In genomic region chr1:191062781-191063485, GRCm38 (mm10) we compare ENCODE assay signal across 8 mouse cellular contexts. TPM values are rescaled to one million over a fixed set of nuclear protein-coding genes. Genes with fewer than 3 reads are reported as not detected.
DNase-seq lines count a peak whose midpoint lies in the region; ATAC-seq and TF ChIP-seq lines count a peak whose summit lies in the region.

TSS of gene Tatdn3 (minus strand) at chr1:191062932.
TSS of gene Nsl1 (plus strand) at chr1:191063012.

- WGBS in cerebellum, adult 2 months: under 1% methylated on average over 56 of the region's 56 CpGs
- WGBS in forebrain, postnatal 0 days: 1% methylated on average over 56 of the region's 56 CpGs
- WGBS in lung, embryonic 14.5 days: under 1% methylated on average over 56 of the region's 56 CpGs

- H3K27ac ChIP-seq in cerebellum, adult 2 months (ENCODE audit: insufficient read depth, low read length): peak within 1 kb of the TSS; percentile 51; the same call in 1 of the 2 replicates
- H3K27ac ChIP-seq in forebrain, postnatal 0 days (ENCODE audit: low read depth, low read length): peak within 1 kb of the TSS; percentile 66
- H3K27ac ChIP-seq in lung, embryonic 14.5 days (ENCODE audit: low read depth): peak within 1 kb of the TSS; percentile 54

- peak within 1 kb of the TSS; percentile 93 for H3K4me3 ChIP-seq in cerebellum, adult 2 months (replicated peaks; ENCODE audit: insufficient read depth, low read depth, low read length)
- peak within 1 kb of the TSS; percentile 67 for H3K4me3 ChIP-seq in forebrain, postnatal 0 days (ENCODE audit: low read depth, low read length)
- peak within 1 kb of the TSS; percentile 89 for H3K4me3 ChIP-seq in lung, embryonic 14.5 days (ENCODE audit: low read depth, low read length)

- peak within 1 kb of the TSS; percentile 96 for H3K4me2 ChIP-seq in forebrain, postnatal 0 days (ENCODE audit: low read depth)
- peak within 1 kb of the TSS; percentile 66 for H3K4me2 ChIP-seq in lung, embryonic 14.5 days

- TF ChIP-seq CTCF in cerebellum, adult 2 months (IDR thresholded peaks at IDR 0.05; ENCODE audit: borderline replicate concordance, insufficient read depth, low read depth, low read length): no peak
- TF ChIP-seq CTCF in forebrain, postnatal 0 days (IDR thresholded peaks at IDR 0.05; ENCODE audit: low read depth): peak; percentile 56
- peak; percentile 37; the same call in 1 of the 2 replicates for TF ChIP-seq CTCF in lung, embryonic 14.5 days (IDR thresholded peaks at IDR 0.05; ENCODE audit: low read depth)

- ATAC-seq in forebrain, postnatal 0 days: peak; percentile 98
- ATAC-seq in lung, embryonic 14.5 days (ENCODE audit: insufficient read depth): peak; percentile 92
- ATAC-seq in neutrophil, adult 5-6 weeks (ENCODE audit: extremely low read depth, insufficient number of reproducible peaks, low FRiP score, poor library complexity, severe bottlenecking): peak; percentile 97

- peak; percentile 66 for DNase-seq in MEL-GATA-1-ER (ENCODE audit: extremely low read depth, low read depth)
- peak; percentile 89 to 96 for DNase-seq in cerebellum, adult 2 months
- peak; percentile 93 for DNase-seq in forebrain, postnatal 0 days
- DNase-seq in heart, postnatal 4 days: peak; percentile 97
- DNase-seq in layer of hippocampus, adult 8-10 months (ENCODE audit: low spot score in 2 of 2): peak; percentile 74 to 91
- DNase-seq in lung, embryonic 14.5 days: peak; percentile 95
- DNase-seq in testis, postnatal 14 days (ENCODE audit: low spot score): peak; percentile 90

- TF ChIP-seq POLR2A in cerebellum, adult 2 months (IDR thresholded peaks at IDR 0.05; ENCODE audit: borderline replicate concordance, insufficient read depth, low read length): peak; percentile 56; the same call in 1 of the 2 replicates

- H3K27me3 ChIP-seq in cerebellum, adult 2 months (ENCODE audit: control insufficient read depth, insufficient read depth, low read length): no peaks in the 10 kb centered on the region
- H3K27me3 ChIP-seq in forebrain, postnatal 0 days (ENCODE audit: insufficient read depth, low read length): no peaks in the 10 kb centered on the region
- no peaks in the 10 kb centered on the region for H3K27me3 ChIP-seq in lung, embryonic 14.5 days (ENCODE audit: insufficient read depth, low read length)

- H3K4me1 ChIP-seq in cerebellum, adult 2 months (ENCODE audit: control insufficient read depth, insufficient read depth, low read length): no peaks in the 10 kb centered on the region; the same call in 1 of the 2 replicates
- H3K4me1 ChIP-seq in forebrain, postnatal 0 days (ENCODE audit: insufficient read depth): peaks cover 6% of the 10 kb centered on the region
- H3K4me1 ChIP-seq in lung, embryonic 14.5 days (ENCODE audit: insufficient read depth): peaks cover 4% of the 10 kb centered on the region; the same call in 1 of the 2 replicates

- peak within 1 kb of the TSS; percentile 82 for H3K9ac ChIP-seq in forebrain, postnatal 0 days
- peak within 1 kb of the TSS; percentile 83 for H3K9ac ChIP-seq in lung, embryonic 14.5 days

- no peaks in the 10 kb centered on the region for H3K9me3 ChIP-seq in forebrain, postnatal 0 days (ENCODE audit: low read length)
- no peaks in the 10 kb centered on the region for H3K9me3 ChIP-seq in lung, embryonic 14.5 days (ENCODE audit: low read depth, low read length)

- no peaks in the 10 kb centered on the region for H3K36me3 ChIP-seq in forebrain, postnatal 0 days (ENCODE audit: insufficient read depth)
- peaks cover 23% of the 10 kb centered on the region for H3K36me3 ChIP-seq in lung, embryonic 14.5 days (ENCODE audit: insufficient read depth)

RNA-seq across cellular contexts. Expression of gene Tatdn3, which starts in this region (rescaled TPM):
- 54.4 and 57.9 TPM in 2 replicates for polyA plus RNA-seq in cerebellum, adult 2 months (2012; rRNA removed)
- 23.0 and 24.8 TPM in 2 replicates for total RNA-seq in forebrain, postnatal 0 days (2014; rRNA removed)
- 11.9 and 13.2 TPM in 2 replicates for polyA plus RNA-seq in forebrain, postnatal 0 days (2015; fragmentation: Nextera tagmentation; extraction: Ambion mirVana)
- 10 to 100 TPM; 19.4 to 23.5 TPM for total RNA-seq in heart, postnatal 4 days (2021)
- total RNA-seq in layer of hippocampus, adult 8-10 months (2022): 10 to 100 TPM; 33.7 to 56.3 (median 49.8) TPM
- polyA plus RNA-seq in lung, embryonic 14.5 days (2014; fragmentation: Nextera tagmentation; extraction: Ambion mirVana): 12.7 and 15.2 TPM in 2 replicates
- total RNA-seq in neutrophil, adult 5-6 weeks (2017): 10.2 and 12.6 TPM in 2 replicates

RNA-seq across cellular contexts. Expression of gene Nsl1, which starts in this region (rescaled TPM):
- polyA plus RNA-seq in cerebellum, adult 2 months (2012; rRNA removed): 0.57 and 0.59 TPM in 2 replicates
- total RNA-seq in forebrain, postnatal 0 days (2014; rRNA removed): 2.1 and 4.7 TPM in 2 replicates
- polyA plus RNA-seq in forebrain, postnatal 0 days (2015; fragmentation: Nextera tagmentation; extraction: Ambion mirVana): 1.2 and 2.5 TPM in 2 replicates
- total RNA-seq in heart, postnatal 4 days (2021): 1 to 10 TPM; 6.7 to 6.8 TPM
- total RNA-seq in layer of hippocampus, adult 8-10 months (2022): 1 to 10 TPM in 2 of 4 experiments, under 1 TPM in 2; 0.29 to 1.5 (median 0.89) TPM
- polyA plus RNA-seq in lung, embryonic 14.5 days (2014; fragmentation: Nextera tagmentation; extraction: Ambion mirVana): 30.1 and 30.5 TPM in 2 replicates
- total RNA-seq in neutrophil, adult 5-6 weeks (2017): 0.93 and 1.4 TPM in 2 replicates

Comparison
In these comparisons a context has a peak if more than half of its experiments do, and no peak if none do; other contexts are left out.
1. Peak in every context shown above with its lines: DNase-seq, ATAC-seq, H3K4me3 ChIP-seq and H3K27ac ChIP-seq.